In the genomic region with DNA sequence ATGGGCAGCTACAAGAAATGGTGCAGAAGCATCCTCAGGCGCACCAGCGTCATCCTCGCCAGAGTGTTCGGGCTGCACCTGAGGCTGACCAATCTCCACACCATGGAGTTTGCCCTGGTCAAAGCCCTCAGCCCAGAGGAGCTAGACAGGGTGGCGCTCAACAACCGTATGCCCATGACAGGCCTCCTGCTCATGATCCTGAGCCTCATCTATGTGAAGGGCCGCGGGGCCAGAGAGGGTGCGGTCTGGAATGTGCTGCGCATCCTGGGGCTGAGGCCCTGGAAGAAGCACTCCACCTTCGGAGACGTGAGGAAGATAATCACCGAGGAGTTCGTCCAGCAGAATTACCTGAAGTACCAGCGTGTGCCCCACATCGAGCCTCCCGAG, we compare ENCODE assay signal across 8 mouse cellular contexts. TPM values are rescaled to one million over a fixed set of nuclear protein-coding genes. Genes with fewer than 3 reads are reported as not detected.
DNase-seq lines count a peak whose midpoint lies in the region; ATAC-seq and TF ChIP-seq lines count a peak whose summit lies in the region.

No protein-coding gene starts in this region.

- ATAC-seq in embryonic facial prominence, embryonic 15.5 days (ENCODE audit: insufficient number of reproducible peaks, low FRiP score, low TSS enrichment, low read depth) = peak; percentile 61
- ATAC-seq in intestine, embryonic 15.5 days = no peak
- ATAC-seq in midbrain, embryonic 13.5 days = peak; percentile 51

- no peaks in the 10 kb centered on the region for H3K36me3 ChIP-seq in ES-Bruce4 (ENCODE audit: control insufficient read depth, insufficient read depth, low read length, poor library complexity, severe bottlenecking)
- H3K36me3 ChIP-seq in embryonic facial prominence, embryonic 15.5 days = no peaks in the 10 kb centered on the region
- H3K36me3 ChIP-seq in intestine, embryonic 15.5 days = no peaks in the 10 kb centered on the region
- no peaks in the 10 kb centered on the region for H3K36me3 ChIP-seq in midbrain, embryonic 13.5 days

- H3K9ac ChIP-seq in ES-Bruce4 (ENCODE audit: low read depth, poor library complexity, severe bottlenecking) = peak overlapping the region; percentile 23; the same call in 1 of the 2 replicates
- H3K9ac ChIP-seq in embryonic facial prominence, embryonic 15.5 days = peak overlapping the region; percentile 50; the same call in 1 of the 2 replicates
- peak overlapping the region; percentile 56 for H3K9ac ChIP-seq in intestine, embryonic 15.5 days
- peak overlapping the region; percentile 83 for H3K9ac ChIP-seq in midbrain, embryonic 13.5 days (replicated peaks)

- TF ChIP-seq POLR2A in ES-Bruce4 (IDR thresholded peaks at IDR 0.05; ENCODE audit: insufficient read depth, low read length) = no peak

- WGBS in embryonic facial prominence, embryonic 15.5 days = 29% methylated on average over 17 of the region's 17 CpGs
- 36% methylated on average over 17 of the region's 17 CpGs for WGBS in intestine, embryonic 15.5 days
- 33% methylated on average over 17 of the region's 17 CpGs for WGBS in midbrain, embryonic 13.5 days

- no peaks in the 10 kb centered on the region for H3K27me3 ChIP-seq in ES-Bruce4 (ENCODE audit: control insufficient read depth, insufficient read depth, low read length, poor library complexity, severe bottlenecking)
- no peaks in the 10 kb centered on the region for H3K27me3 ChIP-seq in embryonic facial prominence, embryonic 15.5 days
- no peaks in the 10 kb centered on the region for H3K27me3 ChIP-seq in intestine, embryonic 15.5 days (replicated peaks)
- H3K27me3 ChIP-seq in midbrain, embryonic 13.5 days = no peaks in the 10 kb centered on the region

- H3K4me3 ChIP-seq in ES-Bruce4 (ENCODE audit: low read depth, low read length) = peak overlapping the region; percentile 94
- peak overlapping the region; percentile 54 for H3K4me3 ChIP-seq in embryonic facial prominence, embryonic 15.5 days (replicated peaks)
- H3K4me3 ChIP-seq in intestine, embryonic 15.5 days (replicated peaks) = peak overlapping the region; percentile 46
- H3K4me3 ChIP-seq in midbrain, embryonic 13.5 days (replicated peaks) = peak overlapping the region; percentile 62

- H3K9me3 ChIP-seq in ES-Bruce4 (replicated peaks; ENCODE audit: control insufficient read depth, insufficient read depth, low read length, poor library complexity, severe bottlenecking) = no peaks in the 10 kb centered on the region
- H3K9me3 ChIP-seq in embryonic facial prominence, embryonic 15.5 days (replicated peaks) = no peaks in the 10 kb centered on the region
- H3K9me3 ChIP-seq in intestine, embryonic 15.5 days = no peaks in the 10 kb centered on the region
- H3K9me3 ChIP-seq in midbrain, embryonic 13.5 days = peaks cover 7% of the 10 kb centered on the region; the same call in 1 of the 2 replicates

- peak; percentile 8 for DNase-seq in gastrocnemius, postnatal 10 days
- DNase-seq in gastrocnemius, postnatal 25 days = no peak
- no peak for DNase-seq in adipocyte (ENCODE audit: low spot score)
- no peak for DNase-seq in T-cell, adult 2 months (ENCODE audit: low spot score)

- H3K27ac ChIP-seq in ES-Bruce4 (ENCODE audit: insufficient read depth, low read length) = no peak overlapping the region
- no peak overlapping the region for H3K27ac ChIP-seq in embryonic facial prominence, embryonic 15.5 days (replicated peaks)
- H3K27ac ChIP-seq in intestine, embryonic 15.5 days = no peak overlapping the region
- H3K27ac ChIP-seq in midbrain, embryonic 13.5 days = peak overlapping the region; percentile 88

- H3K4me2 ChIP-seq in embryonic facial prominence, embryonic 15.5 days (replicated peaks) = peak overlapping the region; percentile 53
- peak overlapping the region; percentile 77 for H3K4me2 ChIP-seq in intestine, embryonic 15.5 days (replicated peaks)
- H3K4me2 ChIP-seq in midbrain, embryonic 13.5 days (replicated peaks) = peak overlapping the region; percentile 71

- TF ChIP-seq EP300 in ES-Bruce4 (IDR thresholded peaks at IDR 0.05; ENCODE audit: insufficient read depth, low read depth, low read length) = no peak

- TF ChIP-seq CTCF in ES-Bruce4 (IDR thresholded peaks at IDR 0.05; ENCODE audit: low read depth, low read length) = no peak

- no peaks in the 10 kb centered on the region for H3K4me1 ChIP-seq in ES-Bruce4 (ENCODE audit: control insufficient read depth, insufficient read depth, low read length)
- no peaks in the 10 kb centered on the region for H3K4me1 ChIP-seq in embryonic facial prominence, embryonic 15.5 days
- no peaks in the 10 kb centered on the region for H3K4me1 ChIP-seq in intestine, embryonic 15.5 days (replicated peaks)
- H3K4me1 ChIP-seq in midbrain, embryonic 13.5 days (replicated peaks) = peaks cover 17% of the 10 kb centered on the region

RNA-seq across cellular contexts. Expression of a gene that starts 2.4 kb away (rescaled TPM):
- total RNA-seq in gastrocnemius, postnatal 10 days (2021) = 10 to 100 TPM; 45.3 to 54.6 TPM
- total RNA-seq in gastrocnemius, postnatal 25 days (2021) = 1 to 10 TPM; 6.6 to 9.2 TPM
- polyA plus RNA-seq in ES-Bruce4 (2011; ENCODE audit: insufficient read depth, insufficient read length, low read depth, missing spikeins) = 2.7 and 3.6 TPM in 2 replicates
- 134 and 156 TPM in 2 replicates for polyA plus RNA-seq in embryonic facial prominence, embryonic 15.5 days (2015; fragmentation: Nextera tagmentation; extraction: Ambion mirVana)
- 60.7 and 63.5 TPM in 2 replicates for polyA plus RNA-seq in intestine, embryonic 15.5 days (2015; fragmentation: Nextera tagmentation; extraction: Ambion mirVana)
- polyA plus RNA-seq in midbrain, embryonic 13.5 days (2015; fragmentation: Nextera tagmentation; extraction: Ambion mirVana) = 536 and 604 TPM in 2 replicates

RNA-seq across cellular contexts. Expression of a gene that starts 28.0 kb away (rescaled TPM):
- 1 to 10 TPM; 1.4 to 1.8 TPM for total RNA-seq in gastrocnemius, postnatal 10 days (2021)
- total RNA-seq in gastrocnemius, postnatal 25 days (2021) = not detected
- polyA plus RNA-seq in ES-Bruce4 (2011; ENCODE audit: insufficient read depth, insufficient read length, low read depth, missing spikeins) = 0.62 and 0.94 TPM in 2 replicates
- polyA plus RNA-seq in embryonic facial prominence, embryonic 15.5 days (2015; fragmentation: Nextera tagmentation; extraction: Ambion mirVana) = 6.9 and 7.0 TPM in 2 replicates
- 0.69 and 0.72 TPM in 2 replicates for polyA plus RNA-seq in intestine, embryonic 15.5 days (2015; fragmentation: Nextera tagmentation; extraction: Ambion mirVana)
- polyA plus RNA-seq in midbrain, embryonic 13.5 days (2015; fragmentation: Nextera tagmentation; extraction: Ambion mirVana) = 26.8 and 29.6 TPM in 2 replicates

Comparison
In these comparisons a context has a peak if more than half of its experiments do, and no peak if none do; other contexts are left out.
1. H3K9ac ChIP-seq: peak in every context shown above with its lines; median percentile 83 in midbrain, embryonic 13.5 days; 56 in intestine, embryonic 15.5 days; 50 in embryonic facial prominence, embryonic 15.5 days; 23 in ES-Bruce4.
2. RNA of a gene that starts 2.4 kb away (polyA plus RNA-seq): 536 to 604 TPM in midbrain, embryonic 13.5 days, 134 to 156 TPM in embryonic facial prominence, embryonic 15.5 days and 60.7 to 63.5 TPM in intestine, embryonic 15.5 days; 2.7 to 3.6 TPM in ES-Bruce4; every median in the first group is over 10 times any median in the second.
3. Peak in every context shown above with its lines, with median percentiles within 50 percentile points of each other: H3K4me3 ChIP-seq and H3K4me2 ChIP-seq.